Mouse (Mus musculus): ENCODE measurements around the gene Spata16.

GRCm38 (mm10) chr3:26819398-26819797 lies 182.0 kb downstream of the Spata16 start:
- TF ChIP-seq GATA1 (IDR thresholded peaks at IDR 0.05; ENCODE audit: borderline replicate concordance, low read length) (no peak), FLI1 (IDR thresholded peaks at IDR 0.05; ENCODE audit: low read length) (no peak)

Measured in megakaryocyte, embryonic 14.5 days (primary cell).